Mouse (Mus musculus) kidney, postnatal 4 days (tissue): Measurements from ENCODE around the gene Sox13.

ENCODE experiments used
- DNase-seq, 2 experiments: peaks; one replicate each; pipeline ENCODE4 v3.0.0; 2021; ENCODE audit warnings: mixed read lengths in 2 of 2

Gene Sox13

DNA sequence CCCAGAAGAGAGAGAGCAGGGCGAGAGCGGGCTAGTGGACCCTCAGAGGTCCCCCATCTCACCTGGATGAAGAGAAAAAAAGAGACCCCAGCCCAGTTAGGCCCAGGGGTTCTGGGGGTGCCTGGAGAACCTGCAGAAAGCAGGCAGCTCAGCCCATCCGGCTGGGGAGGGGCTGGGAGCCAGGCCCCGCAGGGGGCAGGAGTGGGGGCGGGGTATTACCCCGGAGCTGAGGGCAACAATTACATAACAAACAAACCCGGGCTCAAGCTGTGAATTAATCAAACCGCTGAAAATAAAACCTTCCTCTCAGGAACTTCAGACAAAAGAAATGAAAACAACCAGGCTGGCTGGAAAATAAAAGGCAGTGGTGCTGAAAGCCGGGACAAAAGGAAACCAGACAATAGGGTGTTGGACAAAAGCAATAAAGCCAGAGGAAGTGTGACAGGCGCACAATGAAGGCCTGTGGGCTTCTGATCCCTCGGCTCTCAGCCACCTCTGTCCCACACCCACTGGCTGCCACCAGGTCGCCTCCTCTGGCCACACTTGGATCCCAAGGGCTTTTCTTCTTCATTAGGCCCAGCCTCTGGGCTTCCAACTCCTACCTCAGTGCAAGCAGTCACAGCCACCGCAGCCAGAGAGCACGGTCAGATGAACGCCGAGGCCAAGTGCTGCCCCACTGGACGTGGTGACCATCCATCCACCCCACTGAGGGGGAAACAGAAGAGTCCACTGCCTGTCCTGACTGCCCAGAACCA, 26.5 kb downstream of the Sox13 start:
- DNase-seq = peak; percentile 50 to 67

GRCm38 (mm10) chr1:133397094-133397482, 27.1 kb downstream of the Sox13 start:
- no peak for DNase-seq

GRCm38 (mm10) chr1:133396693-133397092, 27.5 kb downstream of the Sox13 start:
- no peak for DNase-seq

GRCm38 (mm10) chr1:133394702-133395101, 29.5 kb downstream of the Sox13 start:
- no peak for DNase-seq

DNA sequence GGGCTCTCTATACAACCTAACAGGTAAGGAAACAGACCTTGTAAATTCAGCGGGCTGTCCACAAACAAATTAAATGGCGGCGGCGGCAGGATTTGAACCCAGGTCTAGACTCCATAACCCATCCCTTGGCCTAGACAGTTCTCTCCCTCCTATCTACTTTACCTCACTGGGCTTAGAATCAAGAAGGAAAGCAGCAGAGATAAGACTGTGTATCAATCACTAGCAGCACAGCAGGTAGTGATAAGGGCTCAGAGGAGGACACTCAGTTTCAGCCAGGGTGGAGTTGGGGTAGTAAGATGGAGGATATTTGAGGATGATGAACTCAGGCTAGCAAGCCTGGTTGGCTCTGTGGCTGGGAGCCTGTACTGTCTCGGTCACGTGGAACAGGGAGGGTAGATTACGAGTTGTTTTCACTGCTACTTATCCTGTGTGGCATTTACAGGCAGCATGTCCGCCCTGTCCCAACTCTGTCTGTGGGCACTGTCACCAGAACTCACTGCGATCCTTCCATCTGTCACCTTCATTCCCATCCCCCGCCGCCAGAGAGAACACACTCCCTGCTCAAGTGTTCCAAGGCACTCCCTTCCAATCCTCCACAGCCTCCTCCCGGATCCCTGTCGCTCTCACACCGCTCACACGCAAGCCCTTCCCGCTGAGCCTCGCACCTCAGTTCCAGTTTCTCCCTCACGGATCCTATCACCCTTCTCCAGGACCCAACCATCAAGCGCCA, 36.5 kb downstream of the Sox13 start:
- no peak for DNase-seq

DNA sequence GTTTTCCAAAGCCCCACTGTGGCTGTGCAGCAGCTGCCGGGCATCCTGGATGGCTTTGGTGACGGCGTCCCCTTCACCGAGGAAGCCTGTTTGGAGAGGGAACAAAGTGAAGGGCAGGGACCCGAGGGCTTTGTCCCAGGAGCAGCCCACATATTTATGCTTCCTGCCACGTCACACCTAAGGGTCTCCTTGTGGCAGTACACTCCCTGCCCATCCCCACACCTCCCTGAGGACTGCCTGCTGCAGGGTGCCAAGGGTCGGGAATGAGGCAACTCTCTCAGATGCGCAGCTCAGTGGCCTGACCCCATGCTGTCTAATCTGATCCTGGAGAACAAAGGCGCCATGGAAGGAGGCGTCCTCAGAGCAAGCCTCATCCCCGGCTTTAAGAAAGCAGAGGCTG, 38.0 kb downstream of the Sox13 start:
- no peak for DNase-seq

DNA sequence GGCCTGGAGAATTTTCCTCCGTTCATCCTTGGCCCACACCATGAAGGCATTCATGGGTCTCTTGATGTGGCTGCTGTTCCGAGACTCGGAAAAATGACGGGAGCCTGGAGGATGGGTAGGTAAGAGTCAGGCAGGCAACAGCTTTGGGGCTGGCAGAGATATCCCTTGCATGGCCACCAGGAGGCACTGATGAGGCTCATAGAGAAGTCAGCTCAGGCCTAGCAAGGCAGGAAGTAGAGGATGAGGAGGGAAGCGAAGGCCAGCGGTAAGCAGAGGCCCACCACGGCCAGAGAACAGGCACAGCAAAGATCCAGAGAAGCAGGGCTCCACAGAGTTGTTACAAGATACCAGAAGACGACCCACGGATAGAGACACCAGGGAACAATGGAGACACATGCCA, 38.7 kb downstream of the Sox13 start:
- peak; percentile 88 for DNase-seq

DNA sequence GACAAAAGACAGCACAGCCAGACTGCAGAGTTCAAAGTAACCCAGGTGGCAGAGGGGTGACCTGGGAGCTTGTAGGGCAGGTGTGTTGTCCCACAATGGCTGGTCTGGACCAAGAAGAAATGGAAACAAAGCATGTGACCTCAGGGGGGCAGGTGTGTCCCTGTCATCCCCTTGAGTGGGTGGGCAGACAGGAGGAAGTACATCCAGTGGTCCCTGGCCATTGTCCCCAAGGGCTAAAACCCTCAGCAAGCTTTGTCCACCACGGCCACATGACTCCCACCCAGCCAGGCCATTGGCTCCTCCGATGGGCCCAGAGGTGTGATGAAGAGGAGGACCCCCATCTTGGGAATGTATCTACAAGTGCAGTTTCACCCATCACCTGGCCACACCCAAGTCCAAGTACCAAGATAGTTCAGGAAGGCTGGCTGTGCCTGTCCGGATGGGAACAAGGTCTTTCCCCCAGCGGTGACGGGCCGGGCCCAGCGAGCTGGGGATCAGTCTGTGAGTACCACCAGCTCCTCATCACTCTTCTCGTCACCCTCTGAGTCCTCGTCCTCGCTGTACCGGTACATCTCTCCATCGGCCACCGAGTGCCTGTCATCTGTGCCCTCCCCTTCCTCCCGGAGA, 40.9 kb downstream of the Sox13 start:
- DNase-seq = no peak

- peak in 1 of 2 experiments; percentile 44 for DNase-seq
Observed at GRCm38 (mm10) chr1:133382552-133383155, 41.5 kb downstream of the Sox13 start.

DNA sequence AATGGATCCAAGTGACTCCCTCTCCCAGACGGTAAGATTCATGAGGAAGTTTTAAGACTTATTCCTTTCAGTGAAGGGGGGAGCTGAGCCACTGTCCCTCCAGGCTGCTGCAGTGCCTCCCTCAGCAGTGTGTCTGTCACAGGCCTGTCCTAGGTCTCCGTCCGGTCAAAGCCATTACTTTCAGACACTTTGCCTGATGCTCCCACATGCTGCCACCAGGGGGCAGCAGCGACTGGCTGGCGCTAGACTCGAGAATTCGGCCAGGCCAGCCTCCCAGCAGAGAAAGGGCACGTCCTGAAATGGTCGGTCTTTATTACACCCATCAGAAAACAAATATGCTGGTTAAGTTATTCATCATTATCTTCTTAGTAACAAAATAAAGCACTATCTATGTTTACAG, 42.2 kb downstream of the Sox13 start:
- DNase-seq = peak; percentile 86 to 91

GRCm38 (mm10) chr1:133380347-133381065, 43.7 kb downstream of the Sox13 start:
- DNase-seq = peak; percentile 65 to 74

DNA sequence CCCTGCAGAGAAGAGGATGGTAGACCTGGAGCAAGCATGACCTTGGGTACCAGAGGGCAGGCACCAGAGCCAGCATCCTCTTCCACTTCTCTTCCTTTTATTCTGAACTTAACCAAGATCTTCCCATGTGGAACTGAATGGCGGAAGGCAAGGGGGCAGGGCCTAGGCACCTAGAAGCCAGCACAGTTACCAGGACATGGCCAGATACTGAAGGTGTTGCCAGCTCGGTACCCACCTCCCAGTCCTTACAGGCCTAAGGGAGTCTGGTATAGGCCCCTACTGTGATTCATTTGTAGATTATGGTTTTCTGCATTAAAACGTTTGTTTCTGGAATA, 44.2 kb downstream of the Sox13 start:
- no peak for DNase-seq

- DNase-seq = peak; percentile 48 to 52
Observed at GRCm38 (mm10) chr1:133379254-133379985, 44.8 kb downstream of the Sox13 start.

- peak in 1 of 2 experiments; percentile 55 for DNase-seq
Observed at GRCm38 (mm10) chr1:133377547-133377946, 46.6 kb downstream of the Sox13 start.

DNA sequence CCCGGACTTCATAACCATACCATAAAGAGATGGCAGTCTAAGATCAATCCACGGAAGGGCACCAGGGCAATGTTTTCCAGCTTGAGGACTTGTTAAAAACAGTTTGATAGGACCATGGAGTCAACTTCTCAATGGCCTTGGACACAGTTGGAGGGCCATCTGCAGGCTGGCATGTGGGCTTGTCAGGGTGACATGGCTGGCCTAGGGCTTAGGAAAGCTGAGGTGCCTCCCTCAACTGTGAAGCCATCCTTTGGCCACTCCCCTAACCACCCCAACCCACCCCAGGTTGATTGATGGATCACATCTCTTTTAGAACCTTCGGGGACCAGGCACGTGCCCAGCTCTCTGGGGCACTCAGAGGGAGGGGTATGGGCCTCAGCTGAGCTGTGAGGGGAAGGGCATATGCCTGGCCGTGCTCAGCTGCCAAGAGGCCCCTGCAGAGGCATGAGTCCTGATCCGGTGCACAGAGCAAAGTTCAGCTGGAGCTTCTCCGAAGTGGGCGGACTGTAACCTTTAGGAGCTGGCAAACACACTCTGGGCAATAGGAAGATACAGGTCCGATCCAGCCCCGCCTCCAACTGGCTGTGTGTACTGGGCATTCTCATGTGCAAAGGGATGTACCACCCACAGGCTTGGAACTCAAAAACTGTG, 48.4 kb downstream of the Sox13 start:
- peak in 1 of 2 experiments; percentile 61 for DNase-seq

DNA sequence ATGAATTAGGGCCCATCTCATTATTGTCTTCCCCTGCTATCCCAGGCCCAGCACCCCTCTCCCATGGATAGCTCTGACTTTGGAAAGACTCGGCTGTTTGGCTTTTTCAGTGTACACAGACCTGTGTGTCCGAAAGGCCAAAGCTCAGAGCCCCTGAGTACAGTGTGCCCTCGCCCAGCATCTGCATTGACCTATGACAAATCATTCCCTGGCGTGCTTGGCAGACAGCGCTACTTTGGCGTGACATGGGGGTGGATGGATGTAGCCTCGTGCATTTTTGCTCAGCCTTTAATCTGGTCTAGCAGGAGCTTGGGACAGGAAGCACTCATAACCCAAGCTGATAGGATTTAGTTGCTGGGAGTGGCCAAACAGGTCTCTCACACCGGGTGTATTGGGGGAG, 52.1 kb downstream of the Sox13 start:
- no peak for DNase-seq

GRCm38 (mm10) chr1:133371431-133371830, 52.7 kb downstream of the Sox13 start:
- DNase-seq = no peak

GRCm38 (mm10) chr1:133370352-133370751, 53.8 kb downstream of the Sox13 start:
- no peak for DNase-seq

GRCm38 (mm10) chr1:133368644-133369043, 55.5 kb downstream of the Sox13 start:
- DNase-seq = no peak

GRCm38 (mm10) chr1:133367606-133368488, 56.3 kb downstream of the Sox13 start:
- no peak for DNase-seq
